Mouse (Mus musculus): Measurements from ENCODE around the gene Dcaf4.

DNA sequence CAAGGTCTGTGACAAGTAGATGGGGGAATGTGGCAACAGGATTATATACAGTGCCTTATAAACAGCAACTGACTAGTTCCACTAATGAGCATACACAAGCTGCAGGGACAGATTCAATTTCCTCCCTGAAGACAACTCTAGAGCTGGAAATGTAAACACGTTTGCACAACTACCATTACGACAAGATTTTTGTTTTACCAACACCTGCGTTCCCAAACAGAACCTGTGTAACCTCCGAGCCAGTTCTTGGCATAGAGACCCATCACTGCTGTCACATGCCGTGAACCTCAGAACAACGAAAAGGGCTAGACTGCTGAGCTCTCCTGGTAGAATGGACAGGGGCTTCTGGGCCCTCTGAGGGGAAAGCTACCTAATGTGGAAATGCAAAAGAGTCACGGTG, 23.7 kb downstream of the Dcaf4 start:
- no peak for TF ChIP-seq CTCF (IDR thresholded peaks at IDR 0.05; ENCODE audit: control insufficient read depth, insufficient read depth, insufficient replicate concordance, low read depth, low read length)
- no peak for TF ChIP-seq POLR2A (IDR thresholded peaks at IDR 0.05; ENCODE audit: control insufficient read depth, low read depth, low read length)

All from testis, adult 2 months (tissue).